Mouse (Mus musculus): ENCODE measurements around the gene Echdc3.

DNA sequence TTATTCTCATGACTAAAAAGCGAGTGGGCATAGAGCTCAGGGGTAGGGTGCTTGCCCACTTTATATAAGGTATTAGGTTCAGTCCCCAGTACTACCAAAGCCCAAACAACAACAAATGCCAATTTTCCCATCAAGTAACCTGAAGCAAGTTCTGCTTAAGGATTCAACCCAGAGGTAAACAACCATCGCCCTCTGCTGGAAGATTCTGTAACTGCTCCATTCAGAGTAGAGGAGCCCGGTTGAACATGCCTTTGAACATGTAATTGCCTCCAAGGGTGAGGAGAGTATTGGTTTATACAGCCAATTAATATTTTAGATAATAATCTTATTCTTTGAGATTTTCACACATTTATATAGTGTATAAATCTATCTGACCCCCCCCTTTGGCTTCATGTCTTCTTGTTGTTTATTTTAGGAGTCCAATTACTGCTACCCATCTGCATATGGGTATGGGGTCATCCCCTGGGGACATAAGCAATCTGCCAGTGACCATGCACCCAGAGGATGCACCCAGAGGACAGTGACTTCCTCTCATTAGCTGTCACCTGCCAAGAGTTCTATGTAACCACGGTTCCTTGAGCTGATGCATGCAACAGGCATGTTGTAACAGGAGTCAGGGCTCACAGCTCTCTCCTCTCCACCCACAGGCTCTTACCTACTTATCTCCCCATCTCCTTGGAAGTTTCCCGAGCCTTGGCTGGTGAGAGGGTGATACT is 44.8 kb downstream of the Echdc3 start:
- TF ChIP-seq CTCF (IDR thresholded peaks at IDR 0.05; ENCODE audit: extremely low read depth, insufficient read depth, insufficient read length, insufficient replicate concordance) (peak; percentile 40; the same call in 1 of the 2 replicates), POLR2A (IDR thresholded peaks at IDR 0.05; ENCODE audit: low read depth, low read length) (no peak)

Measured in spleen, adult 2 months (tissue).